Mouse (Mus musculus): ENCODE data around the gene Slc22a14.
"Not testable (repeated sequence)": the region's sequence is repeated elsewhere in the genome, so short reads cannot be mapped to it uniquely, and the experiment has no call there.

Slc22a14 gene

GRCm38 (mm10) chr9:119365284-119365683 is at the start of gene Slc22a14:
Gene Slc22a14, minus strand, starts transcription at chr9:119365553.
- no peak for DNase-seq (ENCODE audit: low spot score)

GRCm38 (mm10) chr9:119409864-119410263 is 44.5 kb upstream of the Slc22a14 start:
- DNase-seq (ENCODE audit: low spot score): no peak

GRCm38 (mm10) chr9:119408898-119409664 is 43.7 kb upstream of the Slc22a14 start:
- no peak for DNase-seq (ENCODE audit: low spot score)

DNA sequence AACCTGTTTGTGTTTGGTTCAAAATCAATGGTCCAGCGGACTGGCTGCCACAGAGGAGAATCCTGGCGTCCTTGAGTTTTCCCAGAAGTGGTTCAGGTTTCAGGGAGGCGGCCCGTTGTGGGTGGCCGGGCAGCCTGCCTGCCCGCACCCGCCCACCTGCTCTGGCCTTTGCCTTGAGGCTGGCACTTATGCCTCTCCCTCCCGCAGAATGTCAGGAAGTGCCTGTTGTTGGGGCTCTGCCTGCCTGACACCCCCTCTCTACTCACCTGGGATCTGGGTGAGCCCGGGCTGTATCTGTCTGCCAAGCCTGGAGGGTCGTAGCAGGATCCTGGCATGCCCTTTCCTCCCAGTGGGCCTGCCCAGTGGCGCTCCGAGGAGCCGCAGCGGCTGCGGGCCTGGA is 42.5 kb upstream of the Slc22a14 start:
- DNase-seq (ENCODE audit: low spot score): no peak

GRCm38 (mm10) chr9:119404090-119404489 is 38.7 kb upstream of the Slc22a14 start:
- no peak for DNase-seq (ENCODE audit: low spot score)

GRCm38 (mm10) chr9:119403236-119403641 is 37.9 kb upstream of the Slc22a14 start:
- no peak for DNase-seq (ENCODE audit: low spot score)

GRCm38 (mm10) chr9:119402253-119403235 is 37.2 kb upstream of the Slc22a14 start:
- no peak for DNase-seq (ENCODE audit: low spot score)

- DNase-seq (ENCODE audit: low spot score): peak; percentile 69
These were observed 36.5 kb upstream of the Slc22a14 start, which contains the start of gene Acvr2b for GRCm38 (mm10) chr9:119401801-119402214. Gene Acvr2b, plus strand, starts transcription at chr9:119402118.

GRCm38 (mm10) chr9:119401351-119401750 is 36.0 kb upstream of the Slc22a14 start:
- DNase-seq (ENCODE audit: low spot score): no peak

- no peak for DNase-seq (ENCODE audit: low spot score)
These were observed 29.5 kb upstream of the Slc22a14 start for GRCm38 (mm10) chr9:119394808-119395207.

GRCm38 (mm10) chr9:119390214-119390613 is 24.9 kb upstream of the Slc22a14 start:
- no peak for DNase-seq (ENCODE audit: low spot score)

DNA sequence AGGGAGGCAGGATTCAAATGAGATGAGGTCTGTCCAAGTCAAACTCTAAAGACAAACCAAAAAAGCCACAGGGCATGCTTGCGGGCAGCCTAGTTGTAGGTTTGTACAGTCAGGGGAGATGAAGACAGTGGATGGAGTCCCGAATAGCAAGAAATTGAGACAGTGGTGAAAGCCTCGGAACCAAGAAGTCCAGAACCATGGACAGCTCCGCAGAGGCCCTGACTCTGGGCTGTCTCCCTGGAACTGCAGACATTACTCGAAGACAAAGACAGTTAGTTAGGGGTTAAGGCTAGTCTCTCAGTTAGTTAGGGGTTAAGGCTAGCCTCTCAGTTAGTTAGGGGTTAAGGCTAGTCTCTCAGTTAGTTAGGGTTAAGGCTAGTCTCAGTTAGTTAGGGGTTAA is 23.6 kb upstream of the Slc22a14 start:
- DNase-seq (ENCODE audit: low spot score): no peak

DNA sequence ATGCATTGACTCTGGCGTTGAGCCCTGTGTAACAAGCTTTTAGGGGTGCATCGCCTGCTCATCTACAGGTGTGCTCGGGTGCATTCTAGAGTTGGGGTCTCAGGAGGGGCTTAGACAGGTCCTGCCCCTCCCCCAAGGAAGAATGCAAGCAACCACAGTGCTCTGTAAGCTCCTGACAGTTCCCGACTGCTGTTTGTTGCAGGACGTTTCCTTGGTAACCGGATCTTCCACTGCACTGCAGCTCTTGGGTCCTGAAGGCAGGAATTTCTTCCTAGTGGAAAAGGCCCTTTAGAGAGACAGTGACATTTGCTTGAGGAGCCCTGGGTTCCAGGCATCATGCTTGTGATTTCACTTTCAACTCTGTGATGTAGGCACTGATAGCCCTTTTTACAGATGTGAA is 17.2 kb upstream of the Slc22a14 start:
- DNase-seq (ENCODE audit: low spot score): no peak

GRCm38 (mm10) chr9:119378231-119378630 is 12.9 kb upstream of the Slc22a14 start:
- DNase-seq (ENCODE audit: low spot score): no peak

DNA sequence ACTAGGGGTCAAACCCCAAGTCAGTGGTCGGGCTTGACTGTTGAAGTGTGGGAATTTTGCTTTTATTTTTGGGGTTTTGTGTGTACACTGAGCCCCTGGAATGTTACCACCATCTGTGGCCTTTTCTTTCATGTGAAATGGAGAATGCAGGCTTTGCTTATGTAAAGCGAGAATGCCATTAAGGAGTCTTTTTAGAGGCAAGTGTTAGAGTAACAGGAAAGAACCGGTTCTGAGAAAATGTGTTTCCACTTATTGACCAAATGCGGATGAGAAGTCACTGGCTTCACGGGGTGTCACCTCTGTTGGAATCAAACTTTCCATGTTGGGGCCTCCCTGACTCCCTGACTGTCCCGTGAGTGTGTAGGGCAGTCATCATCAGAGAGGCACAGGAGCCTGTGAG is 10.2 kb upstream of the Slc22a14 start:
- DNase-seq (ENCODE audit: low spot score): no peak

GRCm38 (mm10) chr9:119375008-119375407 is 9.7 kb upstream of the Slc22a14 start:
- no peak for DNase-seq (ENCODE audit: low spot score)

GRCm38 (mm10) chr9:119371251-119371650 is 5.9 kb upstream of the Slc22a14 start:
- no peak for DNase-seq (ENCODE audit: low spot score)

DNA sequence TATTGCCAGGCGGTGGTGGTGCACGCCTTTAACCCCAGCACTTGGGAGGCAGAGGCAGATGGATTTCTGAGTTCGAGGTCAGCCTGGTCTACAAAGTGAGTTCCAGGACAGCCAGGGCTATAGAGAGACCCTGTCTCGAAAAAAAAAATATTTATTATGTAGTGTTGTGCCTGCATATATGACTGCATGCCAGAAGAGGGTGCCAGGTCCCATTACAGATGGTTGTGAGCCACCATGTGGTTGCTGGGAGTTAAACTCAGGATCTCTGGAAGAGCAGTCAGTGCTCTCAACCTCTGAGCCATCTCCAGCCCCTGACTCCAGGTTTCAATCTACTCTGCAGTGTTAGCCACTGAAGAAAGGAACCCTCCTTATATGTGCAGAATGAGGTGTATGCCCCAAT is 5.4 kb upstream of the Slc22a14 start:
- DNase-seq (ENCODE audit: low spot score): not testable (repeated sequence)

GRCm38 (mm10) chr9:119368367-119368766 is 3.0 kb upstream of the Slc22a14 start:
- DNase-seq (ENCODE audit: low spot score): no peak

DNA sequence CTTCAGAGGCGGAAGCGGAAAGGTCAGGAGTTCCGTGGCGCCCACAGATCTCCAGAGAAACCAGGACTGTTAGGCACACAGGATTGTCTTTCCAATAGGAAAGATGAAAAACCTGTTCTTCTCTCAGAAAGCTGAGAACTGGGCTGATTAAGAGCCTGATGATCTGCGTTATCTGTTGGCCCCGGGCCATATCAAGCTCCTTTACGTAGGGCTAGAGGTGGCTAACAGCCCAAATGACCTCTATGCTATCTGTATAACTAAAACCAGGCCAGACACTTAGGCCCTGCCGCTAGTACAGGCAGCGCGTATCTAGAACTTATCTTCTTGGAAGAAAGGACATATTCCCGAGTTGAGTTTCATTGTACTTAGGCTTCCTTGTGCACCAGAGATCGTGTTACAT is 2.1 kb downstream of the Slc22a14 start:
- DNase-seq (ENCODE audit: low spot score): no peak

DNA sequence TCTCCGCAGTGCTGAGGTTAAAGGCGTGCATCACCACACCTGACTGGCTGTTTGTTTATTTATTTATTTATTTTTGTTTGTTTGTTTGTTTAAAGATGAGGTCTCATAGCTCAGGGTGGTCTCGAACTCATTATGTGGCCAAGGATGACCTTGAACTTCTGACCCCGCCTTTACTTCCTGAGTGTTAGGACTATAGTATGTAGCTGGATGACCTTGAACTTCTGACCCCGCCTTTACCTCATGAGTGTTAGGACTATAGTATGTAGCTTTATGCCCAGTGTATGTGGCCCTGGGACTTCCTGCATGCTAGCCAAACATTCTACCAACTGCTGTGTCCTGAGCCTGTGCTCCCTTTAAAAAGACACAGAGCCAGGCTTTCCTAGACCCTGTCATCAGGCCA is 3.9 kb downstream of the Slc22a14 start:
- DNase-seq (ENCODE audit: low spot score): no peak

- DNase-seq (ENCODE audit: low spot score): no peak
These were observed 7.3 kb downstream of the Slc22a14 start for GRCm38 (mm10) chr9:119358058-119358429.

Data from urinary bladder, postnatal 10 days (tissue).